Mouse (Mus musculus) kidney, postnatal 0 days (tissue): ENCODE data around the gene Ppp1ca. TPM values are rescaled to one million over a fixed set of nuclear protein-coding genes. Genes with fewer than 3 reads are reported as not detected.
A peak's percentile ranks its signal among the peaks of the same experiment; 100 is the strongest.

Source experiments
- ATAC-seq: fragments of 200-750 bp; cut with Nextera tagmentation; replicated peaks from 2 replicates; pipeline ENCODE4 v1.8.0; 2017; ENCODE audit warnings: low read depth, moderate number of reproducible peaks, moderate TSS enrichment, moderate library complexity; ENCODE audit not compliant: low FRiP score
- DNase-seq: peaks from one replicate; pipeline ENCODE4 v3.0.0-alpha.2; 2016; ENCODE audit warnings: low spot score
- H3K27ac ChIP-seq: fragments of 300-500 bp; sonication (generic); 2 replicates; pipeline ENCODE4 v1.5.1; 2014; ENCODE audit warnings: mild to moderate bottlenecking
- H3K27me3 ChIP-seq: fragments of 300-500 bp; sonication (generic); 2 replicates; pipeline ENCODE4 v1.6.1; 2014; ENCODE audit warnings: low read length, mixed read lengths; ENCODE audit not compliant: insufficient read depth
- H3K36me3 ChIP-seq: fragments of 300-500 bp; sonication (generic); 2 replicates; pipeline ENCODE4 v1.6.1; 2014; ENCODE audit warnings: low read length, mixed read lengths; ENCODE audit not compliant: insufficient read depth
- H3K4me1 ChIP-seq: fragments of 300-500 bp; sonication (generic); replicated peaks from 2 replicates; pipeline ENCODE4 v1.6.1; 2014; ENCODE audit warnings: antibody characterized with exemption, low read length, mixed read lengths; ENCODE audit not compliant: insufficient read depth
- H3K4me2 ChIP-seq: fragments of 300-500 bp; sonication (generic); 2 replicates; pipeline ENCODE4 v1.6.1; 2014; ENCODE audit warnings: mild to moderate bottlenecking, low read length, moderate library complexity, mixed read lengths
- H3K4me3 ChIP-seq: fragments of 300-500 bp; sonication (generic); replicated peaks from 2 replicates; pipeline ENCODE4 v1.5.1; 2014; ENCODE audit warnings: low read depth, low read length
- H3K9ac ChIP-seq: fragments of 300-500 bp; sonication (generic); 2 replicates; pipeline ENCODE4 v1.6.1; 2014; ENCODE audit warnings: low read depth, low read length
- H3K9me3 ChIP-seq: fragments of 300-500 bp; sonication (generic); replicated peaks from 2 replicates; pipeline ENCODE4 v1.6.1; 2016; ENCODE audit warnings: low read length, inconsistent platforms, mixed read lengths
- CTCF ChIP-seq: IDR thresholded peaks from 2 replicates; pipeline ENCODE4 v1.5.1; 2016; ENCODE audit warnings: antibody characterized with exemption, low read depth, mild to moderate bottlenecking, moderate library complexity
- WGBS: fragments of 180-500 bp; shearing (Covaris S2); extraction: QIAGEN DNeasy Blood & Tissue Kit; methylation state at CpG from one replicate; pipeline ENCODE4 v1.1.7; 2014; 5-methylcytosine and 5-hydroxymethylcytosine counted together
- polyA plus RNA-seq: library from polyadenylated mRNA; unstranded; fragments of >200 nt; fragmentation: Nextera tagmentation; extraction: Ambion mirVana; gene quantifications from 2 replicates; pipeline ENCODE4 v1.2.1, GENCODE M21; 2015

Ppp1ca gene
- polyA plus RNA-seq, 1 experiment from 2014 or later, result 804 TPM

DNA sequence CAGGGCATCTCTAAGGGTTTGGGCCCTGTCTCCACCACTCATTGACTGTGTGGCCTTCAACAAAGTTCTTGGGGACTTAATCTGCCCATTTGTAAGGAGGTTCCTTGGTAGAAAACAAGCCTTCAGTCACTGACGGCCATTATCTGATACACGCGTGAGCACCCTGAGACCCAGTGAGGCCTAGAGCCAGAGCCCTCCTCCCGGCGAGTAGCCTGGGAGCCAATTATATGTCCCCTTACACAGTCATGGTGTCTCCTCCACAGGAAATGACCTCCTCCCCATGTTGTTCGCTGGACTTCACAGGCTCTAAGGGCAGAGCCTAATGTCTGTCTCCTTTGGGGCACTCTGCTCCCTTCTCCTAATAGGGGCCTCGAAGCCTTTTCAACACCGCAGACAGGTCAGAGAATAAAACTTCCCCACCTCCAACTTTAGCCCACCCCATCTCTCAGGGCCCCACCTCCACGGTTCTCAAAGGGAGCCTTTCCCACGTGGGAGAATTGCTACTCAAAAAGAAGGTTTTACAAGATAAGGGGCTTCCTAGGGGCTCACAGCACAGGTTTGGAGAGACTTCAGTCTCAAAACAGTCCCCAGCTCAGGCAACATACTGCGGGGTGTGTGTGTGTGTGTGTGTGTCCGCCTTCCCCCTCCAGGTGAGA is 45.4 kb upstream of the Ppp1ca start:
- no peak for ATAC-seq
- Histone ChIP-seq H3K9ac (no peak overlapping the region), H3K36me3 (peaks cover 11% of the 10 kb centered on the region), H3K4me2 (no peak overlapping the region), H3K27ac (no peak overlapping the region), H3K9me3 (no peaks in the 10 kb centered on the region), H3K4me3 (no peak overlapping the region), H3K4me1 (peaks cover 11% of the 10 kb centered on the region; the same call in 1 of the 2 replicates), H3K27me3 (no peaks in the 10 kb centered on the region)
- no peak for DNase-seq
- TF ChIP-seq CTCF, result no peak
- WGBS, result 70% methylated on average over 12 of the region's 12 CpGs

DNA sequence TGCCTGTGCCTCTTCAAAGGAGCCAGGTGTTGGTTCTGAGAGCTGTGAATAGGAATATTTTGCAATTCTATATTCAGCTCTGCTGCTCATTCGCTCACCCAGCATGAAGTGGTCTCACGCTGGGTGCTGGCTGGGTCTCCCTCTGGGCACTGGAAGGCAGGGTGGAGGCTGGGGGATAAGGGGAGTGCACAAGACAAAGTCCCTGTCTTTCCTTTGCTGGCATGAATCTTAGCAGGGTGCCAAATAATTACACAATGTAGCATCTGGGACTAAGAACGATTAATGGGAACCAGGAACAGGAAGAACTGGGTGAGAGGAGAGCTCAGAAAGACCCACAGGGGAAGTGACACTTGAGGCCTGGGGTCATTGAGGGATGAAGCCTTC is 44.9 kb upstream of the Ppp1ca start:
- 75% methylated on average over 3 of the region's 3 CpGs for WGBS
- ATAC-seq, result no peak
- Histone ChIP-seq H3K9ac (no peak overlapping the region), H3K4me1 (peaks cover 11% of the 10 kb centered on the region; the same call in 1 of the 2 replicates), H3K27me3 (no peaks in the 10 kb centered on the region), H3K27ac (no peak overlapping the region), H3K9me3 (no peaks in the 10 kb centered on the region), H3K36me3 (peaks cover 11% of the 10 kb centered on the region), H3K4me2 (no peak overlapping the region), H3K4me3 (no peak overlapping the region)
- no peak for DNase-seq
- no peak for TF ChIP-seq CTCF

DNA sequence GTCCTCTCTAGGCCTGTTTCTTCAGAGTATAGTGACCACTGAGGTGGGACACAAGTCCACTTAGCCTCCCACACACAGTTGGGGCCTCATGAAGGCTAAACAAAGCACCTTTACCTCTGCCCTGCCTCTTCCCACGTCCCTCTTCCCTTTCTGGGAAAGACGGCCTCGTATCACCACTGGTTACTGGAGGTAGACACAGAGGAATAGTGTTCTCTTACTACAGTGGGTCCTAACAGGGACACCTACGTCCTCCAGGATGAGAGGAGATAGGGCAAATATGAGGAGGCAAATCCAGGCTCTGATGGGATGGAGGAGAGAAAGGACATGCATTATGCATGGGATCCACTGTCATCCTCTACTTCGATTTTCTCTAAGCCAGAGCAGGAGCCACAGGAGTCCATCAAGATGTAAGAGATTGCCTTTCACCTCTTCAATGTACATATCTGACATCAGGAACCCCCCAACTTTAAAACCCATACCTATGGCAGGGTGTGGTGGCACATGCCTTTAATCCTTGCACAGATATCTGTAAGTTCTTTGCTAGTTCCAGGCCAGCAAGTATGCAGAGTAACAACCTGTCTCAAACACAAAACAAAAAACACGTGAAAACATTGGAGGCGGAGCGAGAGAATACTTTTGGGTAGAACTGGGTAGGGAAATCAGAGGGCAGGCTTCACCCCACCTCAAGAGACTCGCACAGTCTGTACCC is 43.9 kb upstream of the Ppp1ca start:
- ATAC-seq (0 out of 2 replicates have a peak, but pooled peaks have one; percentile 0), DNase-seq (no peak)
- Histone ChIP-seq H3K36me3 (peaks cover 14% of the 10 kb centered on the region), H3K27ac (no peak overlapping the region), H3K4me2 (peak overlapping the region; percentile 89), H3K4me3 (peak overlapping the region; percentile 98), H3K4me1 (peaks cover 11% of the 10 kb centered on the region; the same call in 1 of the 2 replicates), H3K9ac (peak overlapping the region; percentile 93; the same call in 1 of the 2 replicates), H3K27me3 (no peaks in the 10 kb centered on the region), H3K9me3 (no peaks in the 10 kb centered on the region)
- WGBS, result 36% methylated on average over 9 of the region's 9 CpGs
- TF ChIP-seq CTCF, result no peak

DNA sequence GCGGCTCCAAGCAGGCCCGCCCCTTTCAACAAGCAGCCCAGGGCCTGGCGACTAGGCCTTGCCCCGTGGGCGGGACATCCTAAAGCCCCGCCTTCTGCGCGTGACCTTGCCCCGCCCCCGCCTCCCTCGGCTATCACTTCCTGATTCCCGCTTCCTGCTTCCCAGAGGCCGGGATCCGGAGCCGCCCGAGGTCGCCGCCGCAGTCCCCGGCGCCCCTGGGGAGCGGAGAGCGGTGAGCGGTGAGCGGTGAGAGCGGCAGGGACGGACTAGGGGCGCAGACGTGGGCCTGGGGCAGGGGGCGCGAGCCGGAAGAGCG is 43.4 kb upstream of the Ppp1ca start, which contains the start of gene Coro1b:
Coro1b (plus strand) TSS at position 129 of the 316 bp plus-strand sequence.
- no peak for TF ChIP-seq CTCF
- Histone ChIP-seq H3K36me3 (peaks cover 18% of the 10 kb centered on the region), H3K4me3 (peak within 1 kb of the TSS; percentile 98), H3K9me3 (no peaks in the 10 kb centered on the region), H3K27ac (peak within 1 kb of the TSS; percentile 87), H3K27me3 (no peaks in the 10 kb centered on the region), H3K4me1 (peaks cover 11% of the 10 kb centered on the region; the same call in 1 of the 2 replicates), H3K9ac (peak within 1 kb of the TSS; percentile 93), H3K4me2 (peak within 1 kb of the TSS; percentile 89)
- 0% methylated on average over 33 of the region's 33 CpGs for WGBS
- peak; percentile 96 for DNase-seq
- peak; percentile 91 for ATAC-seq

DNA sequence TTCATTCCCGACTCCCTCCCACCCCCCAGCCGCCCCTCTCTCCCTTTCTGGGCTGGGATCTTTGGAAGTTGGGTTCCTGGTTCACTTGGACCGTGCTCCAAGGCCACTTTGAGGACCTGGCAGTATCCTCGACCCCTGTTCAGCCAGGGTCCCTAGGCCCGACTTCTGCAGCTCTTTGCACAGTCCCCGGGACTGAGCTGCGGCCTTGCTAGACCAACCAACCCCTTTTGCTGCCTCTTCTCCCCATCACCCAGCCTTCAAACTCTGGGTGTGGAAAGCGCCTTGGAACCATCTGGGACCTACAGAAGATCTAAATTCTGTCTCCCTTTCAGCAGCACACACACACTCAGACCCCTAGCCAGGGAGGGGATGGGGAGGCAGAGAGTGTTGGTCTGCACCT is 43.0 kb upstream of the Ppp1ca start:
- Histone ChIP-seq H3K36me3 (peaks cover 18% of the 10 kb centered on the region), H3K27ac (peak overlapping the region; percentile 87), H3K9ac (peak overlapping the region; percentile 93), H3K4me3 (peak overlapping the region; percentile 98), H3K4me1 (peaks cover 11% of the 10 kb centered on the region; the same call in 1 of the 2 replicates), H3K27me3 (no peaks in the 10 kb centered on the region), H3K4me2 (peak overlapping the region; percentile 89), H3K9me3 (no peaks in the 10 kb centered on the region)
- ATAC-seq, result 0 out of 2 replicates have a peak, but pooled peaks have one; percentile 4
- no peak for TF ChIP-seq CTCF
- under 1% methylated on average over 8 of the region's 8 CpGs for WGBS
- DNase-seq, result no peak

DNA sequence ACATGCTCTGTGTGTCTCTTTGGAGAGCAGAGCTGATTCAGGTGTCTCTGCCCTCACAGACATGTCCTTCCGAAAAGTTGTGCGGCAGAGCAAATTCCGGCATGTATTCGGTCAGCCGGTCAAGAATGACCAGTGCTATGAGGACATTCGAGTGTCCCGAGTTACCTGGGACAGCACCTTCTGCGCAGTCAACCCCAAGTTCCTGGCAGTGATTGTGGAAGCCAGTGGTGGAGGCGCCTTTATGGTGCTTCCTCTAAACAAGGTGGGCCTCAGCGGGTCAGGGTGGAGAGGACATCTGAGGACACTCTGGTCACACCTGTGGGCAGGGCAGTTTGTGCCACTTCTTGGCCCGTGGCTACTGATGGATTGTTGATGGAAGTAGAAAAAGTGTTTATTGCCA is 42.6 kb upstream of the Ppp1ca start:
- Histone ChIP-seq H3K4me1 (peaks cover 11% of the 10 kb centered on the region; the same call in 1 of the 2 replicates), H3K4me2 (peak overlapping the region; percentile 89), H3K9ac (peak overlapping the region; percentile 93), H3K27me3 (no peaks in the 10 kb centered on the region), H3K27ac (peak overlapping the region; percentile 87; the same call in 1 of the 2 replicates), H3K4me3 (peak overlapping the region; percentile 98), H3K36me3 (peaks cover 22% of the 10 kb centered on the region), H3K9me3 (no peaks in the 10 kb centered on the region)
- ATAC-seq (no peak), DNase-seq (no peak)
- TF ChIP-seq CTCF, result no peak
- 69% methylated on average over 11 of the region's 11 CpGs for WGBS
